Comparison of ENCODE assay signal across 12 mouse cellular contexts in genomic region chr16:21815669-21816010, GRCm38 (mm10). TPM values are rescaled to one million over a fixed set of nuclear protein-coding genes. Genes with fewer than 3 reads are reported as not detected.
DNase-seq lines count a peak whose midpoint lies in the region; ATAC-seq lines count a peak whose summit lies in the region.
"Had no signal": no experiment of that assay in that cellular context is flagged by ENCODE, and none has a peak within 500 bp of the region (broad histone marks: within the 10 kb centered on the region; RNA-seq: fewer than 3 reads in every experiment).

No protein-coding gene starts in this region.

- H3K4me1 ChIP-seq in forebrain, embryonic 10.5 days: peaks cover 5% of the 10 kb centered on the region; the same call in 1 of the 2 replicates
- H3K4me1 ChIP-seq in forebrain, embryonic 11.5 days (replicated peaks; ENCODE audit: control insufficient read depth, insufficient read depth, low read length): no peaks in the 10 kb centered on the region
- peaks cover 8% of the 10 kb centered on the region; the same call in 1 of the 2 replicates for H3K4me1 ChIP-seq in hindbrain, embryonic 15.5 days (replicated peaks)
- H3K4me1 ChIP-seq in neural tube, embryonic 15.5 days: peaks cover 8% of the 10 kb centered on the region
- H3K4me1 ChIP-seq in intestine, embryonic 16.5 days (ENCODE audit: control insufficient read depth, insufficient read depth, low read length): peaks cover 3% of the 10 kb centered on the region; the same call in 1 of the 2 replicates
- H3K4me1 ChIP-seq: embryonic facial prominence, embryonic 15.5 days; intestine, embryonic 15.5 days had no signal

- DNase-seq in forebrain, embryonic 10.5 days (ENCODE audit: extremely low spot score, low spot score): no peak
- DNase-seq in forebrain, embryonic 11.5 days (ENCODE audit: low spot score): no peak
- peak; percentile 31 for DNase-seq in left cerebral cortex, postnatal 4 days
- DNase-seq in left cerebral cortex, postnatal 10 days (ENCODE audit: extremely low spot score in 1 of 2, low spot score in 2 of 2): no peak
- DNase-seq in ovary, postnatal 10 days (ENCODE audit: low spot score): no peak

- H3K4me2 ChIP-seq in forebrain, embryonic 11.5 days (ENCODE audit: low read depth, low read length, severe bottlenecking): no peak overlapping the region
- H3K4me2 ChIP-seq in hindbrain, embryonic 15.5 days: peak overlapping the region; percentile 10
- H3K4me2 ChIP-seq in neural tube, embryonic 15.5 days: peak overlapping the region; percentile 40
- no peak overlapping the region for H3K4me2 ChIP-seq in intestine, embryonic 16.5 days (ENCODE audit: low read depth, low read length)
- H3K4me2 ChIP-seq: intestine, embryonic 15.5 days; lung, embryonic 15.5 days had no signal

- no peaks in the 10 kb centered on the region for H3K9me3 ChIP-seq in forebrain, embryonic 10.5 days
- H3K9me3 ChIP-seq in forebrain, embryonic 11.5 days (ENCODE audit: control insufficient read depth, low read length): no peaks in the 10 kb centered on the region
- no peaks in the 10 kb centered on the region for H3K9me3 ChIP-seq in hindbrain, embryonic 15.5 days
- no peaks in the 10 kb centered on the region for H3K9me3 ChIP-seq in neural tube, embryonic 15.5 days (replicated peaks)
- no peaks in the 10 kb centered on the region for H3K9me3 ChIP-seq in intestine, embryonic 16.5 days (ENCODE audit: control insufficient read depth, low read length)
- H3K9me3 ChIP-seq: embryonic facial prominence, embryonic 15.5 days; intestine, embryonic 15.5 days; lung, embryonic 15.5 days; megakaryocyte, embryonic 14.5 days had no signal

- no peak overlapping the region for H3K4me3 ChIP-seq in forebrain, embryonic 10.5 days
- H3K4me3 ChIP-seq in forebrain, embryonic 11.5 days (ENCODE audit: low read depth, low read length): no peak overlapping the region
- H3K4me3 ChIP-seq in hindbrain, embryonic 15.5 days: no peak overlapping the region
- peak overlapping the region; percentile 17; the same call in 1 of the 2 replicates for H3K4me3 ChIP-seq in neural tube, embryonic 15.5 days (replicated peaks)
- no peak overlapping the region for H3K4me3 ChIP-seq in intestine, embryonic 16.5 days (ENCODE audit: low read length)
- H3K4me3 ChIP-seq: embryonic facial prominence, embryonic 15.5 days; intestine, embryonic 15.5 days; lung, embryonic 15.5 days had no signal

- 69% methylated on average over 7 of the region's 7 CpGs for WGBS in forebrain, embryonic 10.5 days
- WGBS in forebrain, embryonic 11.5 days: 60% methylated on average over 7 of the region's 7 CpGs
- WGBS in hindbrain, embryonic 15.5 days: 38% methylated on average over 7 of the region's 7 CpGs
- 15% methylated on average over 7 of the region's 7 CpGs for WGBS in neural tube, embryonic 15.5 days
- 62% methylated on average over 7 of the region's 7 CpGs for WGBS in intestine, embryonic 16.5 days

- H3K36me3 ChIP-seq in forebrain, embryonic 10.5 days (replicated peaks): peaks cover 5% of the 10 kb centered on the region; the same call in 1 of the 2 replicates
- no peaks in the 10 kb centered on the region for H3K36me3 ChIP-seq in forebrain, embryonic 11.5 days (ENCODE audit: control insufficient read depth, insufficient read depth, low read length)
- 0 out of 2 replicates have a peak, but pooled peaks cover 3% of the 10 kb centered on the region for H3K36me3 ChIP-seq in hindbrain, embryonic 15.5 days
- no peaks in the 10 kb centered on the region for H3K36me3 ChIP-seq in neural tube, embryonic 15.5 days
- H3K36me3 ChIP-seq in intestine, embryonic 16.5 days (ENCODE audit: control insufficient read depth, insufficient read depth, low read length): no peaks in the 10 kb centered on the region
- H3K36me3 ChIP-seq: embryonic facial prominence, embryonic 15.5 days; intestine, embryonic 15.5 days; lung, embryonic 15.5 days had no signal

- no peaks in the 10 kb centered on the region for H3K27me3 ChIP-seq in forebrain, embryonic 10.5 days (ENCODE audit: poor library complexity, severe bottlenecking)
- H3K27me3 ChIP-seq in forebrain, embryonic 11.5 days (ENCODE audit: control insufficient read depth, insufficient read depth, low read length): no peaks in the 10 kb centered on the region
- H3K27me3 ChIP-seq in hindbrain, embryonic 15.5 days: no peaks in the 10 kb centered on the region
- H3K27me3 ChIP-seq in neural tube, embryonic 15.5 days (replicated peaks): no peaks in the 10 kb centered on the region
- no peaks in the 10 kb centered on the region for H3K27me3 ChIP-seq in intestine, embryonic 16.5 days (replicated peaks; ENCODE audit: control insufficient read depth, insufficient read depth, low read length)
- H3K27me3 ChIP-seq: embryonic facial prominence, embryonic 15.5 days; intestine, embryonic 15.5 days; lung, embryonic 15.5 days; megakaryocyte, embryonic 14.5 days had no signal

- H3K9ac ChIP-seq in forebrain, embryonic 11.5 days (ENCODE audit: low read length): no peak overlapping the region
- no peak overlapping the region for H3K9ac ChIP-seq in hindbrain, embryonic 15.5 days
- H3K9ac ChIP-seq in neural tube, embryonic 15.5 days (replicated peaks): peak overlapping the region; percentile 36; the same call in 1 of the 2 replicates
- H3K9ac ChIP-seq in intestine, embryonic 16.5 days (ENCODE audit: low read depth, low read length): no peak overlapping the region
- H3K9ac ChIP-seq: embryonic facial prominence, embryonic 15.5 days; intestine, embryonic 15.5 days; lung, embryonic 15.5 days had no signal

- intact Hi-C loops in left cerebral cortex, postnatal 4 days (cut with DNase I): loop anchor here (10.0 kb wide), 1 partner anchor 331 kb away; no protein-coding TSS in a partner anchor
- intact Hi-C loops in left cerebral cortex, postnatal 10 days (cut with DNase I): loop anchor here (10.0 kb wide), 1 partner anchor 321 kb away; no protein-coding TSS in a partner anchor

- ATAC-seq in forebrain, embryonic 11.5 days (replicated peaks; ENCODE audit: low FRiP score): no peak
- ATAC-seq in hindbrain, embryonic 15.5 days (ENCODE audit: low FRiP score, low read depth): peak; percentile 59; the same call in 1 of the 2 replicates
- ATAC-seq in neural tube, embryonic 15.5 days (ENCODE audit: low FRiP score): peak; percentile 74
- no peak for ATAC-seq in intestine, embryonic 16.5 days

- H3K27ac ChIP-seq in forebrain, embryonic 10.5 days: 0 out of 2 replicates have a peak overlapping the region, but pooled peaks have one; percentile 21
- H3K27ac ChIP-seq in forebrain, embryonic 11.5 days (ENCODE audit: low read depth, low read length): no peak overlapping the region
- H3K27ac ChIP-seq in hindbrain, embryonic 15.5 days (replicated peaks): peak overlapping the region; percentile 42; the same call in 1 of the 2 replicates
- peak overlapping the region; percentile 76 for H3K27ac ChIP-seq in neural tube, embryonic 15.5 days (replicated peaks)
- no peak overlapping the region for H3K27ac ChIP-seq in intestine, embryonic 16.5 days (ENCODE audit: low read length)
- H3K27ac ChIP-seq: embryonic facial prominence, embryonic 15.5 days; intestine, embryonic 15.5 days; lung, embryonic 15.5 days had no signal

RNA-seq across cellular contexts. Expression of gene Map3k13, which starts 21.5 kb away (rescaled TPM):
- polyA plus RNA-seq in forebrain, embryonic 10.5 days (2016; fragmentation: Nextera tagmentation; extraction: Ambion mirVana): 1.1 and 1.7 TPM in 2 replicates
- 3.5 TPM in 2 replicates for polyA plus RNA-seq in forebrain, embryonic 11.5 days (2014; fragmentation: Nextera tagmentation; extraction: Ambion mirVana)
- 10 to 100 TPM; 12.0 to 13.9 TPM for total RNA-seq in left cerebral cortex, postnatal 4 days (2021)
- 10 to 100 TPM; 11.3 to 12.2 TPM for total RNA-seq in left cerebral cortex, postnatal 10 days (2021)
- polyA plus RNA-seq in hindbrain, embryonic 15.5 days (2015; fragmentation: Nextera tagmentation; extraction: Ambion mirVana): 6.4 and 6.5 TPM in 2 replicates
- 4.8 and 5.7 TPM in 2 replicates for polyA plus RNA-seq in neural tube, embryonic 15.5 days (2015; fragmentation: Nextera tagmentation; extraction: Ambion mirVana)
- polyA plus RNA-seq in intestine, embryonic 16.5 days (2015; fragmentation: Nextera tagmentation; extraction: Ambion mirVana): 2.2 and 2.8 TPM in 2 replicates

RNA-seq across cellular contexts. Expression of gene Ehhadh, which starts 28.0 kb away (rescaled TPM):
- 1.7 and 1.9 TPM in 2 replicates for polyA plus RNA-seq in forebrain, embryonic 10.5 days (2016; fragmentation: Nextera tagmentation; extraction: Ambion mirVana)
- 1.5 and 2.1 TPM in 2 replicates for polyA plus RNA-seq in forebrain, embryonic 11.5 days (2014; fragmentation: Nextera tagmentation; extraction: Ambion mirVana)
- total RNA-seq in left cerebral cortex, postnatal 4 days (2021): 1 to 10 TPM; 1.1 to 1.5 TPM
- 1 to 10 TPM; 1.4 to 1.9 TPM for total RNA-seq in left cerebral cortex, postnatal 10 days (2021)
- polyA plus RNA-seq in hindbrain, embryonic 15.5 days (2015; fragmentation: Nextera tagmentation; extraction: Ambion mirVana): 1.8 TPM in 2 replicates
- polyA plus RNA-seq in neural tube, embryonic 15.5 days (2015; fragmentation: Nextera tagmentation; extraction: Ambion mirVana): 1.7 and 3.0 TPM in 2 replicates
- polyA plus RNA-seq in intestine, embryonic 16.5 days (2015; fragmentation: Nextera tagmentation; extraction: Ambion mirVana): 20.2 and 25.9 TPM in 2 replicates

Comparison
In these comparisons a context has a peak if more than half of its experiments do, and no peak if none do; other contexts are left out.
1. H3K27ac ChIP-seq: peak in forebrain, embryonic 10.5 days (single experiment), hindbrain, embryonic 15.5 days (single experiment) and neural tube, embryonic 15.5 days (single experiment); none in forebrain, embryonic 11.5 days (single experiment) and intestine, embryonic 16.5 days (single experiment).
2. ATAC-seq: peak in hindbrain, embryonic 15.5 days (single experiment) and neural tube, embryonic 15.5 days (single experiment); none in forebrain, embryonic 11.5 days (single experiment) and intestine, embryonic 16.5 days (single experiment).
3. H3K4me2 ChIP-seq: peak in hindbrain, embryonic 15.5 days (single experiment) and neural tube, embryonic 15.5 days (single experiment); none in forebrain, embryonic 11.5 days (single experiment) and intestine, embryonic 16.5 days (single experiment).